Mouse (Mus musculus) ovary, postnatal 14 days (tissue): ENCODE data around the gene Fryl.

Experiments
- DNase-seq: peaks from one replicate; pipeline ENCODE4 v3.0.0; 2022; ENCODE audit warnings: low spot score

Gene Fryl

DNA sequence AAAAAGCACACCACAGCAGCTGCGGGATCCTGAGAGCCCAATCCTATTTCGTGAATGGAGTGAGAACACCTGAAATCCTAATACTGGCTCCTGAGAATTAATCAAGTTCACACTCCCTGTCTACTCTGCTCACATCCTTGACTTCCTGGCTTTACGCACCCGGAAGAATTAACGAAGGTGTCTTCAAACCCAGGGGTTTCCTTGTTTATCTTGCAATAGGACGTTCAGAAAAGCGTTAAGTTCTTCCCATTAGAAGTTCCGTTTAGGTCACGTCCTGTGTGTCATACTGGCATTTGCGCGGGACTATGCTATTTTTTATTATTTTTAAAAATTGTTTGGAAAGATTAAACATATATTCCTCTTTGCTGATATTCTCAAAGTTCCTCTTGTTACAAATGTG is 677 bp upstream of the Fryl start:
- no peak for DNase-seq

DNA sequence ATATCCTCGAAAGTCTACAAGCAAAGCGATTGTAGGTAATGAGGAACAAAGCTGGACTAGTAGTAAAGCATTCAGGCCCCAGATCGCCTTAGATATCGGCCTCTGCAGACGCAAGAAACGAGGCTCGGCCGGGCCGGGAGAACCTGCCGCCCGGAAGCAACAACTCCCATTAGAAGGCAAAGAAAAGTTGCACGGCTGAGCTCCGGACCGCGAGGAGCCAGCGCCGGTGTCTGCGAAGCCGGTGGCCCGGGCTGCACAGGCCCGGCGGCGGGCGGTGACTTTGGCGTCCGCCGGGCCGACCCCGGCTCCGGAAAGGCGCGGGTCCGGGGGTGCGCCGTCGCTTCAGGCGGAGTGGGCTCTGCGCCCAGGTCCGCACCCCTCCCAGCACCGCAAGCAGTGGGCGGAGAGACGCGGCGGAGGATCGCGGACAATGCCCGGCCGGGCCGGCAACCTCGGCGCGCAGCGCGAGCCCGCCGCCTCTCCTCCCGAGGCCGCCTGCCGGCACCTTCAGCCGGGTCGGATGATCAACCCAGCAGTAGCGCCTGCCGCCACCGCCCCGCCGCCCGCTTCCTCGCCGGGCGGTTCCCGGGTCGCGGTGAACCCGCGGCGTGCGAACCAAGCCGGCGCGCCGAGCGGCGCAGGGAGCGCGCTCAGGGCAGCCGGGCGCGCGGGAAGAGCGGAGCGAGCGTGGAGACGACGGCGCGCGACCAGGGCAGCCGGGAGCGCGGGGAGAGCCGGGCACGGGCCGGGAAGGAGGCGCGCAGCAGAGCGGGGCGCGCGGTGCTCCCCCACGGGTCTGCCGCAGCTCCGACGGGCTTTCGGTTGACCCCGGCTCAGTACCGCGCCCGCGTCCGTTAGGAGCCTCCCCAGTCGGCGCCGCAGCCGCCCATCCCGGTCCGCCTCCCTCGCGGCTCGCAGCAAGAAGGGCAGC is 833 bp downstream of the Fryl start:
- peak; percentile 34 for DNase-seq

DNA sequence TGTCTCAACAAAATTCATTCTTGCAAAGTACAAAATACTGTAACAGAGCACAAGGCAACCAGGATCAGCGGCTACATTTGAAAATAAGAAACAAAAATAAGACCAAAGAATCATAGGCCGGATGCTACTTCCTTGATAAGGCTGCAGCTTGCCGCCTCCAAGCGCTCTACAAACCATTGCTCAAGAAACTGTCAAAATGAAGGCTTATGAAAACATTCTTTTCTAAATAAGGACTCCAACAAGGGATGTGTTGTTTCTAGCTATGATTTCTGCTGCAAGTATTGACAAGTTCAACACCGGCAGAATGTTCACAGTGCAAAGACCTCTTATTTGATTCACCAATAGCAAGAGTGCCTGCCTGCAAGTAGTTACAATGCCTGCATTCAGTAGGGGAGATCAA is 1.8 kb downstream of the Fryl start:
- DNase-seq, result no peak

DNA sequence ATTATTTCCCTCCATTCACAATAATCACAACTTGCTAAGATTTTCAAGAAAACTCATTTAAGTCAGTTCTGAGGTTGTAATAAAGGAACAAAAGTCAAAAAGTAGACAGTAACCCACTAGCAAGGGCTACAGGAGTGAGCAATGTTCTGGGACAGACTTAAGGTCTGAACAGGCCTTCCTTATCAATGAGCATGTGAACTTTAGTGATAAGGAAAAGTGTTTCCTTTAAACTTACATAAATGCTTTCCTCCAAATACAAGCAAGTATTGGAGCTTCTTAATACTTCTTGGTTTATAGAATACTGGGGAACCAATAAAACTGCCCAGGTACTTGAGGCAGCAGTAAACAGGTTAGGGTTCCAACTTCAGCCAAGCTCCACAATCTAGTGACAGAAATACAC is 3.7 kb downstream of the Fryl start:
- no peak for DNase-seq

DNA sequence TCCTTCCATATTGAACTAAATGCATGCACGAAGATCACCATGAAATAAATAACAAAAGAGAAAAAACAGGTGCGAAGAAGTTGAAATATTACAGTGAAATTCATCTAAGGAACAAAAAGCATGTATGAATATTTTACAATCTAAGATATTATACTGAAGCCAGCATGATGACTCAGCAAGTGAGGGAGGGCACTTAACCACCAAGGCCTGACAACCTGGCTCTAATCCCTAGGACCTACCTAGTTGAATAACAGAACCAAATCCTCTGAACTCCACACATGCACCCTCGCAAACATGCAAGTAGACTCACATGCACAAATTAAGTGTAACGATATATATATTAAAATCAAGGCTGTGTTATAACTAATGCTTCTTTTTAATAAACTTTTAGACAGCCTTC is 7.1 kb downstream of the Fryl start:
- DNase-seq, result no peak

DNA sequence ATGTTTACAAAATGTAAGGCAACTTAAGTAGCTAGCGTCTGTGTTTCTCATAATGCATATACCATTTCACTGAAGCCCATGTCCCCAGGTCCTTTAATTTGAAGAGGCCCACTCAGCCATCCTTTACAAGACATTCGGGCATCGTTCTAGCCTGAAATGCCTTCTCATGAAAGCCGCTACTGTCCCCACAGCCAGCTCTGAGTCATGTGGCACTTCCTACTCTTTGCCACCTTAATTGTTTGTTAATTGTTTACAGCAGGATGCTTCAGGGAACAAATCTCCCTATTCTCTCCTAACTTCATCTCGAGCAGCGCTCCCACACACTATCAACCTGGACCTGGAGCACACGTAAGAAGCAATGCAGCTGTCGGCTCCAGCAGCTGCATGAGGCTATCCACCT is 8.2 kb downstream of the Fryl start:
- DNase-seq, result no peak

DNA sequence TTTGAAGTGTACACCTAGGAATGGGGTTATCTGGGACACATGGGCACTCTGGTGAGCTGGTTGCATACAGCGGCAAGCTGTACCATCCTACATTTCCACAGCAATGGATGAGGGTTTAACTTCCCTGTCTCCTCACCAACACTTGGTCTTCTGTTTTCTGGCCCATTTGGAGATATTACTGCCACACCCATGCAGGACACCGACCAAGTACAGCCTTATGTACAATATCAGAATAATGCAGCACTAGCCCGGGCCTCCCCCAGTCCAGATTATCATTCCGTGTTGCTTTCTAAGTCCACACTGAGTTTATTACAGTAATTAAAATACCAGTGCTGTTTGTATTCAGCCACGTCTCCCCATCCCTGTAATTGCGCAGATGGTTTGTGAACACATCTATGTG is 10.0 kb downstream of the Fryl start:
- DNase-seq, result no peak

DNA sequence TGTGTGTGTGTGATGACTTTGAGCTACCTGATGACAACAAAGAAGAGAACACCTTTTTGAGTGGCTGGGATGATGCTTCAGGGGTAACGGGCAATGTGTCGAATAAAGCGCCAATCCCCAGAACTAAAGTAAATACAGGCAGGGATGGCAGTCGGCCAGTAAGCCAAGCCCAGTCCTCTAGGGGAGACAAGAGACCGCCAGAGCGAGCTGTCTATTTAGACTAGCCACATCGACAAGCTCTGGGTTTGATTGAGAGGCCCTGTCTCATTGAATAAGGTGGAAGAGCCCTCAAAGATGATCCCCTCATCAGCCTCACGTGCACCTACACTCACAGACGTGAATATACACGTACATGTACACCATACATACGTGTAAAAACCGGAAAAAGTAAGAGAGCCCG is 12.0 kb downstream of the Fryl start:
- DNase-seq, result no peak

DNA sequence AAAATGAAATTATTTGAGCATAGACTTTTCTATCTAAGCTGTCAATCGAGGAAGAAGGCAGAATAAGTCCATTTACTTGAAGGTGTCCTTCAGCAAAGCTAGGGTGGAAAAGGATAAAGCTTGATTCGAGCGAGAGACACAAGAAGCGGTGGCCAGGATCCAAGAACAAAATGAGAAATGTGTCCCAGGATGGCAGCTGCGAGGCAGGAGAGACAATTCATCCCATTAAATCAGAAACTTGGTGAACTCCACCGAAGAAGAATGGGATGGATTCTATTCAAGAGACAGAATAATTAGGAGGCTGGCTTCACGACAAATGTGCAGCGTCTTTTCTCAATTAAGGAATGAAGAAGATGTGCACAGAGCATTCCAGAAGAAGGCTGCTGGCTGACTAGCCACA is 14.5 kb downstream of the Fryl start:
- no peak for DNase-seq

DNA sequence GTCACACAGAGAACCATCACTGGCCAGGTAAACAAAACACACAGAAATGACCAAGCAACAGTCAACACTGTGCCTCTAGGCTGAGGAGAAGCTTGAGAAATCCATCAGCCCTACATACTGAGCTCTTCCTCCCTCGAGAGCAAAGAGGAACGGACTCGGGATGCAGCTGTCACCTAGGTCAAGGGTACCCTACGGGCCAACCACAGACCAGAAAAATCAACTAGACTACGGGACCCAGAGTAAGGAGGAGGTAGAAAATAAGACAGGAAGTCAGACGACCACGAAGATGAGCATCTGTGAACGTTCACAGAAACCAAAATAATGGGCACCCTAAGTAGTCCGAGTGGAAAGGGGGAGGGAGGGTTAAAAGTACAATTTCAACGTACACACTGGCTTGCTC is 15.1 kb downstream of the Fryl start:
- DNase-seq, result no peak

DNA sequence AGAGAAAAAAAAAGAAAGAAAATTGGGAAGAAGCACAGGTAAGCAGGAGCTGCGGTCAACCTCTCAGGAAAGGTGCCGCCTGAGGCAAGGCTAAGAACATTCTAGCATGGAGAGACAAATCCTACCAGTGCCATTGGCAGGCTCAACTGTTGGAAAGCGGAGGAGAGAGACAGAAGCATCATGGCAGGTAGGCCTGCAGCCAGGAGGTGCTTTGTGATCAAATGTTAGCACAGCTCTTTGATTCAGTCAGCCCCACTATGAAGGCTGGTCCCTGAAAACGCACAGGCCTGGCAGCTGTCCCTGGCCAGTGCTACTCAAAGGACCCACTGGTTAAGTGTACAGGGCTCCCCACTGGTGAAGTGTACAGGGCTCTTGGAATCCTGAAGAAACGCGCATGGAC is 16.0 kb downstream of the Fryl start:
- no peak for DNase-seq

DNA sequence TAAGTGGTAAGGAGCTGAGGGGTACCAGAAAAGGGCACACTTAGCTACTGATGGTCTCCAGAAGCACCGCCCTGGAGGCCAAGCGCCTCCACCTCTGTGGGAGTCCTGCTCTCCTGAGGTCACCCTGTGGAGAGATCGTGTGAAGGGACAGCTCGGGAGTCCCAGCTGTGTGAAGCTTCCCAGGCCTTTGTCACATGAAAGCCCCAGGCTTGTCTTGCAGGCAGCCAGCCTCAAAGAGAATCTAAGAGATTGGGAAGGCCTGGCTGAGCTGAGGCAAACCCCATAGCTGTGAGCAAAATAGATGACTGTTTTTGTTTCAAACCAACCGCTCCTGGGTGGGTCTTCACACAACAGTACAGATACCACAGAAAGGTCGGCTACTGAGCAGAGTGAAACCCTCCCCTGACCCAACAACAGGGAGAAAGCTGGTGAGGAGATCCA is 19.5 kb downstream of the Fryl start:
- no peak for DNase-seq

DNA sequence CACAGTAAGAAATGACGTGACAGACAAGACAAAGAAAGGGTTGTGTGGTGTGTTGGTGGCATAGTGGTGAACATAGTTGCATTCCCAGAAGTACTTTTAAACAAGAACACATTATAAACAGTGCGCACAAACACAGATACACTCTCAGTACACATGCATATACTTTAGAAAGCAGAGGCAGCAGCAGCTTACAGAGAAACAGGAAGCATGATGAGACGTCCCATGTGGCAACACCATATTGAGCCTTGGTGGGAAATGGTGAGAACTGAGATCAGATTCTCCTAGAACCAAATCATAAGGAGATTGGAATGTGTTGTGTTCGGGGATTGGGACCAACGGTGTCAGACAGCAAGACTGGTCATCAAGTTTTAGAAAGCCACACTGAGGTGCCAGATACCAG is 21.2 kb downstream of the Fryl start:
- no peak for DNase-seq

DNA sequence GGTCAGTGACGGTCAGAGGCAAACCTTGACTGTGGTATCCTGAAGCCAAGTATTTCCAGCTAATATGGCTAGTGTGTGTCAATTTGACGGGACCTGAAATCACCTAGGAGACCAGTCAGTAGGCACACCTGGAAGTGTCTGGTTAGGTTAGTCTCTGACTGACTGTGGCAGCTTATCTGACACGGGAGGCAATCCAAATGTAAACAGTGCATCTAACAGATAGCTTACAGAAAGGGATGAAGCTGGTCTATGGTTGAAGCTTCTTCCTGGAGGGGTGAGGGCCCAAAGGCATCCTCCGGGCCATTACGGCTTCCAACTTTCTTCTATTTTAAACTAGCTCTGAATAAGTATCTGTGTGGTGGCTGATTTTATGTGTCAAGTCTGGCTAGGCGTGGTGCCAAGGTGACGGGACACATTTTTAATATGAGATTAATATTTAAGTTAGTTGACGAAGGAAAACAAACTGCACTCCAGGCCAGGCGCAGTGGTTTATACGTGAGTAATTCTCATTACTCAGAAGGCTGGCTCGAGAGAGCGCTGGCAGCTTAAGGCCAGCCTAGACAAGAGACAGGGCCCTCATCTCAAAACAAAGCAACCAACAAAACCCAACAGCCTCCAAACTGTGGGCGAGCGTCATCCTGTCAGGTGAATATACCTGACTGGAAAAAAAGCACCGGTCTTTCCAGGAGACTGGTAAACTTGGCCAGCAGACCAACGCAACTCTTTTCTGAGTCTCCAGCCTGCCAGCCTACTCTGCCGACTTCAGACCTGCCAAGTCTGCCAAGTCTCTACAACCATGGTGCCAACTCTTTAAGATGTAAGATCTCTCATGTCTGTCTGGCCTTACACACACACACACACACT is 23.2 kb downstream of the Fryl start:
- DNase-seq, result no peak

DNA sequence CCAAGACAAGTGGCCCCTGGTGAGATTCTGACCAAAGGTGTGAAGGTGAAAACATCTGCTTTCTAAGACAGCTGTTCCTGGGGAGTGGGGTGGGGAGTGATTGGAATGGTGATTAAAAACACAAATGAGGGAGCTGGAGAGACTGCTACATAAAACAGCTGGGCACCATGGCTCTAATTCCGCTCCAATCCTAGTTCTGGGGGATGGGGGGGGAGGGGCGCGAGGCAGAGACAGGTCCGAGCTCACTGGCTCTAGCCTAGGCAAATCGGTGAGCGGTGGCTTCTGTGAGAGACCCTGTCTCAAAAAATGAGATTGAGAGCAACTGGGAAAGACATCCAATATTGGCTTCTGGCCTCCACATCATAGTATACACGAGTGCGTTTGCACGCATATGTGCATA is 24.2 kb downstream of the Fryl start:
- DNase-seq, result no peak

DNA sequence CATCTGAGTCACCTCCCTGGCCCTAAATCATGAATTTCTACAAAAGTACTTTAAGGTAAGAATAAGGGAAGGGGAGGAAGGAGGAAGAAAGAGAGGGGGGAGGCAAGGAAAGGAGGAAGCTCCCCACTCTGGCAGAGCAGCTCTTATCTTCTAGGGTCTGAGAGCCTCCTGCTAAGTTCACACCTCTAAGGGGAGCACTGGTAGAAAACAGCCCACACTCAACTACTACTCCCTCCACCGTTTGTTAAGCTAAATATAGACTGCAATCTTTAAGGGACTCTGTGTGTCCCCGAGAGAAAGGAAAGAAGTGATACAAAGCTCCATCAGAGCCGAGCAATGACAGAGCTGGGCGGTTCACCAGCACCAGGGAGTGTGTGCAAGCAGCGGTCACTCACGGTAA is 24.6 kb downstream of the Fryl start:
- DNase-seq, result no peak

DNA sequence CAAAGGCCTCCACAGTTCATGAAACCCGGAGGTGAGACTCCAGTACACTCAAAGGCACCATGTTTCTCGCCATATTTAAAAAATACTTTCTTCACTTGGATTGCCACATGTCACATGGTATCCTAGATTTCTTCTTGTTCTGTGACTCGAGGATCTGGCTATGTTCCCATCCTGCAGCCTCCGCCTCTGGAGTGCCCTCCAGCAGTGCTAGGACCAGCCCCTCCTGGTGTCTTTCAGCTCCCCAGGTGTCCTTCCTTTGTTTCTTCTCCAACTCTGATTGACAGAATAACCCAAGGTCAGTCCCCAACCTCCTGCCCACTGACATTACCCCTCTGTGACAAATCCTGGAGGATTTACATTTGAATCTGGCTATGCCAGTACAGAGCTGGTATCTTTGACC is 26.2 kb downstream of the Fryl start:
- no peak for DNase-seq

DNA sequence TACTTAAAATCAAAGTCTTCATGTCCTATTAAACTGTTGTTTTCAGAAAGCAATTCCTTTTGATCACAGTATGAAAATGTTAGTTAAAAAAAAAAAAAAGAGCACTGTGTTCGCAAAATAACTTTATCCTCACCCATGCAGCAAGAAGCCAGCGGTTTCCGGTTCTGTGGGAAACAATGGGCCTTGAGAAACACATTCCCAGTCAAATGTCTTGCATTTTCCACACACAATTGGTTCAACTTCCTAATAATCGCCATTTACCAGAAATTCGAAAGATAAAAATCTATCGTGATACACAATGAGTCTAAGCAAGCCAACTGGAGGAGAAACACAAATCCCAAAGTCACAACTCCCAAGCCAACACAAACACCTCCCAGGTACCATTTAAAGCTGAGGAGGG is 27.0 kb downstream of the Fryl start:
- no peak for DNase-seq

DNA sequence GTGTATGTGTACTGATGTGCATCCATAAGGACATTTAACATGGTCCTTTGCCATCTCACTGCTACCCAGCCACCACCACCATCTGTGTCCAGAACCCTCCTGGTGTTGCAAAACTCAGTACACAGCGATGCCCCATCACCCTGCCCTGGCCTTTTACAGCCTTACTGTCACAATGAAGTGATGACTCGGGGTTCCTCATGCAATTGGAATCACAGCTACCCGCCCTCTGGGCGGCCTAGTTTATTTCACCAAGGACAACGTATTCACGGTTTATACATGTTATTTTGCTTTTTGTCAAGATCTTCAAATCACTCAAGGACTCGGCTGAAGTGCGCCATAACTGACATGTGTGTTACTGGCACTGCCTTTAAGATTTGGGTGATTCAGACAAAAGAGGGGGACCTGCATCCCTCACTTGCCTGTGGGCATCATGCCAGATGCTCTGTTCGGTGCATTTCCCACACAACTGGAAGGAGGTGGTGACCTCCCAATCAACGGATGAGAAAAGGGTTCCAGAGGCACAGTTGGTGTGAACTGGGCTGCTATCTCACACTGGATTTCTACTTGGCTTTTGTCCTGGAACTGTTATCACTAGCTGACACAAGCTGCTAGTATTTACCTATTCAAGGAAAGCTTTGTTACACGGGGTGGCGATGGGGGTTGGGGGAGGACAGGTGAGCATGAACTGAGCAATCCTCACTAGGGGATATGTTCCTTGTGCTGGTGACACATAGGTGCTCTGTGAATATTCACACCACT is 27.9 kb downstream of the Fryl start:
- no peak for DNase-seq

DNA sequence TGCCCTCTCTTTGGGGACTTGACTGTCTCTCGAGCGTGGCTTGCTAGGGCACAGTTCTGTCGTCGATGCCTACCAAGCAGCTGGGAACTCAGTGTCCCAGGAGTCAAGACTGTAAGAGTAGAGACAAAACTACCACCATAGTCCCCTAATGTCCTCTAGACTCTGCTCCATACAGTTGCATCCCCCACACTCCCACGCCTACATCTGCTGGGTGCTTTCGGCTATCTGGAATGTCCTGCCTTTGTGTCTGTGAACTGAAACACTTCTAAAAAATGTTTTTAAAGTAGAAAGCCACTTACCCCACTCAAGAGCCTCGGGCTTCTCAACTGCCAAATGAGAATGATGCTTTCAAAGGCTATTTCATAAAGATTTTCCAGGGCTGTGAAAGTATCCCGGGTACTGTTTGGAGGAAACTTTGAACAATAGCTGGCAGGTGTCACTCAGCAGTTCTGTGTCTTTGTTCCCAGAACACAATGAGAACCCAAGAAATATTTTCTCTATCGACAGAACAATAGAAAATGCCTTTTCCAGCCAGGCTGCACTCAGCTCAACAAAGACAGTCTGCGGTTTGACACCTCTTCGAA is 28.8 kb downstream of the Fryl start:
- no peak for DNase-seq

DNA sequence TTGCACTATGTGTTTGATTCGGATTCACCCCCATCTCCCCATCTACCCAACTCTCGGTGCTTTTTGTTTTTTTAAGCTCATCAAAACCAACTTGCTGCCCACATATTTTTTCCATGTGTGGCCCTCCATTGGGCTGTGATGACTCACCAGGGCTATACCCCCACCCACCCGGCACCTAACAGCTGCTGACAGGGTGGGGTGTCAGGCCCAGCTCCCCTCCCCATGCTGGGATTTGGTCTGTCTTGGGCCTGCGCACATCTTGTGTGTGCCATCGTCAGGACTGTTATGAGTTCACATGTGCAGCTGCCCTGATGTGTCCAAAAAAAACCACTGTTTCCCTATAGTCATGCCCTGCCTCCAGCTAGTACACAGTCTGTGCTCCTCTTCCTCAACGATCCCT is 33.4 kb downstream of the Fryl start:
- DNase-seq, result no peak

DNA sequence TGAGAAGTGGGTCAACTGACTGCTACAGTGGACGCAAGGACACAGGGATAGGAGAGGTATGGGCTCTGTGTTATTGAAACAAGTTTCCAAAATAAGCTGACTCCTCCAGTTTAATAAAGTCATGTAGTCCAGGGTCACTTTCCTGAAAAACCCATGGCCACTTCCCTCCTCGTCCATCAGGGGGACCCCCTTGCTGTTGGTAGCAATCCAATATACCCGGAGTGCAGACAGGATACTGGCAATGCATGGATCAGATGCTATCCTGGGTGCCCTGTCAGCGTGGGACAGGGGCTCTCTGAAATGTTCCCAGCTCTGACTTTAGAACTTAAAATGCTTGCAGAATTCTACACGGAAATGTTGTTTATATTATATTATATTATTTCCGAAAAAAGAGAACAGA is 34.0 kb downstream of the Fryl start:
- DNase-seq, result no peak
